Mouse (Mus musculus) liver, embryonic 11.5 days (tissue): ENCODE data around the gene Il22ra1. TPM values are rescaled to one million over a fixed set of nuclear protein-coding genes. Genes with fewer than 3 reads are reported as not detected.

Experiments
- polyA plus RNA-seq: library from polyadenylated mRNA; unstranded; fragments of >200 nt; fragmentation: Nextera tagmentation; extraction: Ambion mirVana; gene quantifications from 2 replicates; pipeline ENCODE4 v1.2.1, GENCODE M21; 2014

The Il22ra1 gene
- polyA plus RNA-seq, 1 experiment from 2014 or later: 0.10 TPM

Other genes with a start within 250 kb of the Il22ra1 start
- gene Stpg1, start 233.4 kb upstream of the Il22ra1 start, polyA plus RNA-seq: 0.15 and 0.47 TPM in 2 replicates
- gene Nipal3, start 233.1 kb upstream of the Il22ra1 start, polyA plus RNA-seq: 2.8 and 4.5 TPM in 2 replicates
- 2.7 and 3.7 TPM in 2 replicates for gene Grhl3, start 154.5 kb upstream of the Il22ra1 start, polyA plus RNA-seq
- gene Ifnlr1, start 41.9 kb upstream of the Il22ra1 start, polyA plus RNA-seq: 0.07 and 0.13 TPM in 2 replicates
- gene Myom3, start 31.5 kb downstream of the Il22ra1 start, polyA plus RNA-seq: 0.11 TPM in 1 of 2 replicates, not detected in the other
- gene Srsf10, start 127.6 kb downstream of the Il22ra1 start, polyA plus RNA-seq: 233 and 249 TPM in 2 replicates
- gene Pnrc2, start 145.7 kb downstream of the Il22ra1 start, polyA plus RNA-seq: 133 and 147 TPM in 2 replicates
- gene Cnr2, start 167.2 kb downstream of the Il22ra1 start, polyA plus RNA-seq: 6.3 and 7.1 TPM in 2 replicates
- 39.6 and 47.7 TPM in 2 replicates for gene Fuca1, start 192.6 kb downstream of the Il22ra1 start, polyA plus RNA-seq
- gene Hmgcl, start 218.3 kb downstream of the Il22ra1 start, polyA plus RNA-seq: 97.1 and 104 TPM in 2 replicates
- 47.7 and 49.8 TPM in 2 replicates for gene Gale, start 235.6 kb downstream of the Il22ra1 start, polyA plus RNA-seq
- gene Lypla2, start 244.5 kb downstream of the Il22ra1 start, polyA plus RNA-seq: 104 and 106 TPM in 2 replicates